Mouse (Mus musculus): ENCODE data around the gene Top2b.

Gene Top2b

DNA sequence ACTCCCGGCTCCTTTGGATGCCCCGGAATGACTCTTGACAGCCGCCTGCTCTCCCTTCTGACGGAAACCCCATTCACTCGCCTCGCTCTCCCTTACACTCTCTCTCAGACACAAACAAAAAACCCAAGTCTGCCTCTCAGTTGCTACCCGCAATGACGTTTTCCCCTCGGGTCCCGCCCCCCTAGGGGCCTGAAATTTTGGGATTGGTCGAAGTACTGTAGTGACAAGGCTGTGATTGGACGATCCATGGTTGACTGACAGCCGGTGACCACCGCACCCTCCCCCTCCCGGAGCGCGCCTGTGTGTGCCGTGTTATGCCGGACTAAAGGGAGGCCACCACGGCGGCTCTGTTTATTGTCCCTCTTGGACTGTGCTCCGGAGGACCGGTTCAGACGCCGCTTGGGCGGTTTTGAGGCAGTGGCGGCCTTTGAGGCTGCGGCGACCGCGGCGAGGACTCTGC is at the start of gene Top2b:
TSS of gene Top2b (plus strand) at position 302 of the 460 bp plus-strand sequence.
- peak; percentile 97 for DNase-seq (ENCODE audit: low spot score in 2 of 2)

DNA sequence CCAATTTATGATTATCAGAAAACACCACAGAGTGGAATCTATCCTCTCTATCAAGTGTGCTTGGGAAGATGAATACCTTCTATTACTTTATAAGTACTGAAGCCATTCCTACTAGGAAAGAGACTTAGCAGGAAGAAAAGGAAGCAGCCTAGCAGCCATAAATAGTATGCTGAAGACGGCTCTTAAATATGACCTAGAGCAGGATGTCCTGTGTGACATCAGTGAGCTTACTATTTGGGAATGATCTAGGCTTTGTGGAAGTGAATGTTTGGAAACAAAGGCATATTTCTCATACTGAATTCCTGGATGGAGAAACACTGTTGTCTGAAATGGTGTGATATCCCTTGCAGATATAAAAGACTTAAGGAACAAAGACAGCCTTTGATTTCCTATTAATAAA is 48.3 kb upstream of the Top2b start:
- no peak for DNase-seq (ENCODE audit: low spot score in 2 of 2)

- peak in 1 of 2 experiments; percentile 27 for DNase-seq (ENCODE audit: low spot score in 2 of 2)
These were observed 45.2 kb upstream of the Top2b start for GRCm38 (mm10) chr14:16319818-16320217.

- no peak for DNase-seq (ENCODE audit: low spot score in 2 of 2)
These were observed 40.6 kb upstream of the Top2b start for GRCm38 (mm10) chr14:16324394-16324793.

GRCm38 (mm10) chr14:16325208-16325607 is 39.8 kb upstream of the Top2b start:
- no peak for DNase-seq (ENCODE audit: low spot score in 2 of 2)

- no peak for DNase-seq (ENCODE audit: low spot score in 2 of 2)
These were observed 36.4 kb upstream of the Top2b start for GRCm38 (mm10) chr14:16328531-16328930.

GRCm38 (mm10) chr14:16328959-16329480 is 36.0 kb upstream of the Top2b start:
- DNase-seq (ENCODE audit: low spot score in 2 of 2), result no peak

DNA sequence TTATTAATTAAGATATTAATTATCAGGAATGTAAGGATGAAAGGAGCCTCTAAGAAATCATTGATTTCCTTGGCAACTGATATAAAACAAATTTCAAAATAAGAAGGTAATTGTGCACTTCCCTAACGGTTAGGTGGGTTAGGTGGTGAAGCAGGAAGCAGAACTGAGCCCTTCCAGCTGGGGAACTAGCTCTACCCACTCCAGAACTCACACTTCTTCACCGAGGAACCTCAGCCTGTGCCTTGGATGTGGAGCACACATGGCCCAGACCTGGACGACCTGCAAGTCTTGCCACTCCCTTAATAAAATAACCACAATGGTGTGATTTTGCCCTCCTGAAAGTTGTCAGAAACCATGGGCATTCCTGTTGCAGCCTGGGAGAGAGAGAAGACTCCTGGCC is 35.2 kb upstream of the Top2b start:
- no peak for DNase-seq (ENCODE audit: low spot score in 2 of 2)

DNA sequence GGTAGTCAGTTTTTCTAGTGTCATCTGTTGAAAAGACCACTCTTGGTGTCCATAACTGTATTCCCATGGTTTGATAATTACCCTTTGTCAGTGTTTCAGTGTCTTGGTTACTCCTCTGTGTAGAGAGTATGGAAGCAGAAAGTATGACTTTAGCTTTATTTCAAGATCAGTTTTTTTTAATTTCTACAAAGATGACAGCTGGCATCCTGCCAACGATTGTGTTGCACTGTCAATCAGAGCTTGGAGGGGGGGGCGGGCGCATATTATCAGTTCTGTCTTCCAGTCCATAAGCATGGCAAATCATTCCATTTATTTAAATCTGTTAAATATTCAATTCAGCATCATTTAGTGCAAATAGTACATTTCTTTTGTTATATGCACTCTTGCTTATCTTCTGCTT is 30.7 kb upstream of the Top2b start:
- DNase-seq (ENCODE audit: low spot score in 2 of 2), result no peak

- DNase-seq (ENCODE audit: low spot score in 2 of 2), result no peak
These were observed 29.1 kb upstream of the Top2b start for GRCm38 (mm10) chr14:16335835-16336417.

DNA sequence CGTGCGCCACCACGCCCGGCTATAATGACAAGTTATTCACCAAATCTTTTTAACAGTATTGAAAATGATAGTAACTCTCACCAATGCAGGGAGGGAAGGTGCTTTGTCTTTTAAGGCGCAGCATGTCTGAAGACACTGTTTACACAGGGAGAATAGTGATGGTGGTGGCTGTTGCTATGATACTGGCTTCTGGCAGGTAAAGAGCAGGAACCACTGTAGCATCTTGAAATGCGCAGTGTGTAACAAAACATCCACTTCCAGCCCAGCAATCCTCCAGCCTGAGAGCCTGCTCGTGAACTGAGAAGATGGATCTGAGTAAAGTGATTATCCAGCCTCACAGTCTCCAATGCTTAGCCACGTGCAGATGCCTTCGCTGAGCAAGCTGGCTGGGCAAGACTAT is 17.5 kb upstream of the Top2b start:
- no peak for DNase-seq (ENCODE audit: low spot score in 2 of 2)

DNA sequence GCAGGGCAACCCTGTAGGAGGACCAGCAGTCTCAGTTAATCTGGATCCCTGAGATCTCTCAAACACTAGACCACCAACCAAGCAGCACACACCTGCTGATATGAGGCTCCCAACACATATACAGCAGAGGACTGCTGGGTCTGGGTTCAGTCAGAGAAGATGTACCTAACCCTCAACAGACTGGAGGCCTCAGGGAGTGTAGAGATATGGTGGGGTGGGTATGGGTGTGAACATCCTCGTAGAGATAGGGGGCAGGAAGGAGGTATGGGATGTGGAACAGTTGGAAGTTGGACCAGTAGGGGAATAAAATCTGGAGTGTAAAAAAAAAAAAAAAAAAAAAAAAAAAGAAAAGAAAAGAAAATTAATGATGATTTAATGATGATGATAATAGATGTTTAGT is 5.3 kb upstream of the Top2b start:
- no peak for DNase-seq (ENCODE audit: low spot score in 2 of 2)

DNA sequence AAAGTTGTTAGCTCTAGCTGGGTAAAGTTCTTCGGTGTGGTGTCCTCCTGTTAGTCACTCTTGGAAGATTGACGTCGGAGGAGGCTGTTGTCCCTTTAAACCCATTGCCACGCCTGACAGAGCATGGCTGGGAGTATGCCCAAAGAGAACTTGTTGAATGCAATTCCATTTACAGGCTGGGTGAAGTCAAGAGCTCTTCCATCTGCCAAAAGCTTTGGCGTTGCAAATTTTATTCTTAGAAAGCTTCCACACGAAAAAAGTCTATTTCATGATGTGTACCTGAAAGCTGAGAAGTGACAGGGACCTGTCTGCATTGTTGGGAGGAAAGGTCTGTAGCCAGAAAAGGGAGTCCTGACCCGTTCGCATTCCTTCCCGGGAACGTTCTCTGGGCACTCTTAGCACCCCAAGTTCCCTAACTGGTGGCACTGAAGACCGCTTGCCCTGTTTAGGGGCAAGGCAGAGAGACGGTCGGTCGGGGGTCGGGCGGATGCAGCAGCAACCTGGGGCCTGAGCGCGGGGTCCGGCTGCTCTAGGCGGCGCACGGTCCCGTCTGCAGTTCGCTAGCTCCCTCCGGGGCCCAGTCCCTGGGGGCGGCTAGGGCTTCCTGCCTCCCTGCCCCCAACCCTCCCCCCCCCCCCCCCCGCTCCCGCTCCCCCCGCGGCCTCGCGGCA is 683 bp upstream of the Top2b start:
- peak; percentile 69 to 85 for DNase-seq (ENCODE audit: low spot score in 2 of 2)

GRCm38 (mm10) chr14:16365362-16366173 is 589 bp downstream of the Top2b start:
- peak; percentile 67 to 87 for DNase-seq (ENCODE audit: low spot score in 2 of 2)

DNA sequence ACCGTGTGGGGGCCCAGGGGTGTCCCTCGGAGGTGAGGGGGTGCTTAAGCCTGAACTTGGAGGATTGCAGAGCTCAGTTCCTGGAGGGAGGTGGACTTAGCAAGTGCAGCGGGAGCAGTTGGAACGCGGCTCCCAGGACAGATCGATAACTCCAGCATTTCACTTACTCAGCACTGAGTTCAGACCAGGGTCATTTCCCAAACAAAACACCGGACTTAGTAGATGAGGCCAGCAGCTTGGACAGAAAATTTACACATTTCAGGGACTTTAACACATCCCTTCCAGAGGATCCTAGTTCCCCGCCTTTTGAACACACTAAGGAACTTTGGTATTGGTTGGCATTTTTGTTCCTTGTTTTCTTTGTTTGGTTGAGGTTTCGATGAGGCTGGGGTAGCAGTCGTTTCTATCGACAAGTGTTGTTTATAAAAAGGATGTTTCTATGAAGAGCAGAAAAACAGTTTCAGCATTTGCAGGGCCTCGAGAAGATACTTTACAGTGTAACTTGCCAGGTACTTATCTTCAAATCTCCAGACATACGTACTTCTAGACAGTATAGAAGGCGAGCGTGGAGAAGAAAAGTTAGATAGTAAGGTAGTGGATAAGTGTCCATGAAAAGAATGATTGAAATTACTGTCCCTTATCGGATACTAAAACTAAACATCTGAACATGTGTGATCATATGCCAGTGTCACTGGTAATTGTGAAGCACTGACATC is 1.4 kb downstream of the Top2b start:
- no peak for DNase-seq (ENCODE audit: low spot score in 2 of 2)

DNA sequence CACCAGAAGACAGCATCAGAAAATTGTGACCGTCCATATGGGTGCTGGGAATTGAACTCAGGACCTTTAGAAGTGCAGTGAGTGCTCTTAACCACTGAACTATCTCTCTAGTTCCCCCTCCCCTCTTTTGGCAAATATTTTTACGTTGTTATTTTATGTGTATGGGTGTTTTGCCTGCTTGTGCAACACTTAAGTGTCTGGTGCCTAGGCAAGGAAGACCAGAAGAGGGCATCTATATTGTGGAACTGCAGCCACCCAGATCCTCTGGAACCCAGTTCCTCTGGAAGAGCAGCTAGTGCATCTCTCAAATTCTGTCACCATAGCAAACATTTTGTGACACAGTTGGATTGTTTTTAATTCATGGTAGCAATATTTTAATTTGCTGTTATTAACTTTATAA is 2.0 kb downstream of the Top2b start:
- no peak for DNase-seq (ENCODE audit: low spot score in 2 of 2)

DNA sequence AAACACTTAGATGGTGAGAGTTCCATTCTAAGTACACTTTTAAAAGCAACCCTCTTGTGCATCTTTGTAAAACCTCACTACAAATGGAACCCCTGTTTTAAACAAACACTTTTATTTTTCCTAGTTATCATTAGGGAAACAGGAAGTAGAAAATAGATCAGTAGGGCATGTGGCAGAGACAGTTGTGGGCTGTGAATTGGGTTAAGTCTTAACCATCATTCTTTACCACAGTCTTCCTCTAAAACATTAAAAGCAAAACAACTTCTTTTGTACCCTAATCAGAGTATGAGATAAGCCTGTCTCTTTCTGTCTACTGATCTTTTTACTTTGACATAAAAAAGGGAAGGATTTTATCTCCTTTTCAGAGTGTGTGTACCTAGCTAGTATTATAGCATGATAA is 7.8 kb downstream of the Top2b start:
- no peak for DNase-seq (ENCODE audit: low spot score in 2 of 2)

DNA sequence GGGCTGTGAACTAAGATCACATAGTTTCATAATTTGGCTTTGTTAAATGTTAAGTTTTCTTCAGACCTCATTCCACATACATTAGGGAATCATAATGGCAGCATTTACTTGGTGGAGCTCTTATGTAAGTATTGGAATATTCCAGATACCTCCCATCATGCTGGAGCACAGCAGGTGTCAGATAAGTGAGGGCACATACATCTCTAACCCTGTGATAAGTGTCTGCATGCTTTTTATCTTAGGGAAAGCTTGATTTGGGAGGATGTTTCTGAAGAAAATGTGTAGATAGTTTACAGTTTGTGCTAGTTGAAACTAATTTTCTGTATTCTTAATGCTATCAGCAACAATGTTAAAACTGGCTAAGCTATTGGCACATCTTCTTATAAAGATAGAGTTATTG is 8.2 kb downstream of the Top2b start:
- DNase-seq (ENCODE audit: low spot score in 2 of 2), result no peak

GRCm38 (mm10) chr14:16379917-16380570 is 15.1 kb downstream of the Top2b start:
- DNase-seq (ENCODE audit: low spot score in 2 of 2), result peak in 1 of 2 experiments; percentile 33

DNA sequence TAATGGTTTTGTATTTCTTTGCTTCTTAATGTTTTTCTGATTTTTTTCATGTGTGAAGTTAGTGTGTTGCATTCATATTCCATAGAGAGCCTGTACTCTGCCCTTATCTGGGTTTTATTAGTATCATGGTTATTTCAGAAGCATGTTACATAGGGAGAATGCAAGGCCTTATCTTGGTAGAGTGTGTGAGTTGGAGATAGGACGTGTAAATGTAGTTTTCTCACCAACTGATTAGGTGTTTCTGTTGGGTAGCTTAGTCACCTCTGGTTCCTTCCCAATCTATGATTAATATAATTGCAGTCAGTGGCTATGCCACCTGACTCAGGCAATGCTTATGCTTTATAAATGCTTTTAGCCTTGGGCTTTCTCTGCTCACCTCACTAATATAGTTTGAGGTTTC is 19.8 kb downstream of the Top2b start:
- DNase-seq (ENCODE audit: low spot score in 2 of 2), result no peak

GRCm38 (mm10) chr14:16405187-16405586 is 40.2 kb downstream of the Top2b start:
- DNase-seq (ENCODE audit: low spot score in 2 of 2), result no peak
